Mouse (Mus musculus): ENCODE measurements at regions not wholly inside any gene's neighbourhood (a gene's known extent, or its start where the extent isn't known, plus 50 kb on each side); places are given as distances from the start of the nearest gene placed in this dataset.

GRCm38 (mm10) chr15:6999667-7000066 lies 90.7 kb upstream of the Lifr start:
- no peak for DNase-seq (ENCODE audit: extremely low spot score in 1 of 2, low spot score in 2 of 2)
- intact Hi-C loops (cut with DNase I): loop anchor here (5.0 kb wide), 1 partner anchor 128 kb away; no protein-coding TSS in a partner anchor

GRCm38 (mm10) chr15:7002226-7002625 lies 88.2 kb upstream of the Lifr start:
- DNase-seq (ENCODE audit: extremely low spot score in 1 of 2, low spot score in 2 of 2): no peak
- intact Hi-C loops (cut with DNase I): loop anchor here (5.0 kb wide), 1 partner anchor 125 kb away; no protein-coding TSS in a partner anchor

GRCm38 (mm10) chr15:7003311-7003710 lies 87.1 kb upstream of the Lifr start:
- DNase-seq (ENCODE audit: extremely low spot score in 1 of 2, low spot score in 2 of 2): no peak
- intact Hi-C loops (cut with DNase I): loop anchor here (5.0 kb wide), 1 partner anchor 124 kb away; no protein-coding TSS in a partner anchor

GRCm38 (mm10) chr15:7005142-7005541 lies 85.3 kb upstream of the Lifr start:
- DNase-seq (ENCODE audit: extremely low spot score in 1 of 2, low spot score in 2 of 2): no peak
- intact Hi-C loops (cut with DNase I): no loop called here

- no peak for DNase-seq (ENCODE audit: extremely low spot score in 1 of 2, low spot score in 2 of 2)
- intact Hi-C loops (cut with DNase I): no loop called here
Observed at GRCm38 (mm10) chr15:7006271-7006670, 84.1 kb upstream of the Lifr start.

GRCm38 (mm10) chr15:7008725-7009380 lies 81.6 kb upstream of the Lifr start:
- peak in 1 of 2 experiments; percentile 19 for DNase-seq (ENCODE audit: extremely low spot score in 1 of 2, low spot score in 2 of 2)
- intact Hi-C loops (cut with DNase I): no loop called here

- intact Hi-C loops (cut with DNase I): no loop called here
- DNase-seq (ENCODE audit: extremely low spot score in 1 of 2, low spot score in 2 of 2): no peak
Observed at GRCm38 (mm10) chr15:7010966-7011695, 79.3 kb upstream of the Lifr start.

- DNase-seq (ENCODE audit: extremely low spot score in 1 of 2, low spot score in 2 of 2): no peak
- intact Hi-C loops (cut with DNase I): no loop called here
Observed at GRCm38 (mm10) chr15:7011696-7012070, 78.7 kb upstream of the Lifr start.

- DNase-seq (ENCODE audit: extremely low spot score in 1 of 2, low spot score in 2 of 2): no peak
- intact Hi-C loops (cut with DNase I): no loop called here
Observed at GRCm38 (mm10) chr15:7012446-7012845, 78.0 kb upstream of the Lifr start.

- intact Hi-C loops (cut with DNase I): no loop called here
- DNase-seq (ENCODE audit: extremely low spot score in 1 of 2, low spot score in 2 of 2): no peak
Observed at GRCm38 (mm10) chr15:7013047-7013446, 77.4 kb upstream of the Lifr start.

GRCm38 (mm10) chr15:7014984-7015383 lies 75.4 kb upstream of the Lifr start:
- no peak for DNase-seq (ENCODE audit: extremely low spot score in 1 of 2, low spot score in 2 of 2)
- intact Hi-C loops (cut with DNase I): no loop called here

- intact Hi-C loops (cut with DNase I): no loop called here
- DNase-seq (ENCODE audit: extremely low spot score in 1 of 2, low spot score in 2 of 2): no peak
Observed at GRCm38 (mm10) chr15:7016018-7016417, 74.4 kb upstream of the Lifr start.

GRCm38 (mm10) chr15:7017281-7017845 lies 73.1 kb upstream of the Lifr start:
- intact Hi-C loops (cut with DNase I): no loop called here
- no peak for DNase-seq (ENCODE audit: extremely low spot score in 1 of 2, low spot score in 2 of 2)

- DNase-seq (ENCODE audit: extremely low spot score in 1 of 2, low spot score in 2 of 2): no peak
- intact Hi-C loops (cut with DNase I): no loop called here
Observed at GRCm38 (mm10) chr15:7022660-7023059, 67.8 kb upstream of the Lifr start.

- intact Hi-C loops (cut with DNase I): no loop called here
- DNase-seq (ENCODE audit: extremely low spot score in 1 of 2, low spot score in 2 of 2): no peak
Observed at GRCm38 (mm10) chr15:7025194-7025593, 65.2 kb upstream of the Lifr start.

GRCm38 (mm10) chr15:7031297-7032043 lies 58.9 kb upstream of the Lifr start:
- intact Hi-C loops (cut with DNase I): no loop called here
- no peak for DNase-seq (ENCODE audit: extremely low spot score in 1 of 2, low spot score in 2 of 2)

- intact Hi-C loops (cut with DNase I): no loop called here
- peak in 1 of 2 experiments; percentile 4 for DNase-seq (ENCODE audit: extremely low spot score in 1 of 2, low spot score in 2 of 2)
Observed at GRCm38 (mm10) chr15:7037475-7037874, 52.9 kb upstream of the Lifr start.

- no peak for DNase-seq (ENCODE audit: extremely low spot score in 1 of 2, low spot score in 2 of 2)
- intact Hi-C loops (cut with DNase I): no loop called here
Observed at GRCm38 (mm10) chr15:7039119-7039518, 51.3 kb upstream of the Lifr start.

- intact Hi-C loops (cut with DNase I): no loop called here
- no peak for DNase-seq (ENCODE audit: extremely low spot score in 1 of 2, low spot score in 2 of 2)
Observed at GRCm38 (mm10) chr15:7039825-7040224, 50.6 kb upstream of the Lifr start.

Measured in left cerebral cortex, postnatal 10 days (tissue).